Mouse (Mus musculus) thymus, postnatal 4 days (tissue): ENCODE measurements around the gene Med4.

Source experiments
- DNase-seq: peaks from one replicate; pipeline ENCODE4 v3.0.0; 2021

The Med4 gene

GRCm38 (mm10) chr14:73509765-73510423, at the start of gene Med4:
Gene Med4, plus strand, starts transcription at chr14:73510025.
- DNase-seq = peak; percentile 92

GRCm38 (mm10) chr14:73460514-73461134, 49.2 kb upstream of the Med4 start:
- DNase-seq = no peak

GRCm38 (mm10) chr14:73462211-73462610, 47.6 kb upstream of the Med4 start:
- no peak for DNase-seq

GRCm38 (mm10) chr14:73467697-73468096, 42.1 kb upstream of the Med4 start:
- DNase-seq = no peak

GRCm38 (mm10) chr14:73469506-73469905, 40.3 kb upstream of the Med4 start:
- no peak for DNase-seq

- DNase-seq = peak; percentile 46
Observed at GRCm38 (mm10) chr14:73470593-73470992, 39.2 kb upstream of the Med4 start.

- DNase-seq = no peak
Observed at GRCm38 (mm10) chr14:73472205-73472604, 37.6 kb upstream of the Med4 start.

GRCm38 (mm10) chr14:73473670-73474460, 36.0 kb upstream of the Med4 start:
- DNase-seq = no peak

GRCm38 (mm10) chr14:73474636-73475093, 35.2 kb upstream of the Med4 start:
- DNase-seq = no peak

- DNase-seq = no peak
Observed at GRCm38 (mm10) chr14:73475506-73475905, 34.3 kb upstream of the Med4 start.

- DNase-seq = no peak
Observed at GRCm38 (mm10) chr14:73476361-73476934, 33.4 kb upstream of the Med4 start.

- DNase-seq = no peak
Observed at GRCm38 (mm10) chr14:73477077-73477476, 32.7 kb upstream of the Med4 start.

GRCm38 (mm10) chr14:73478321-73478720, 31.5 kb upstream of the Med4 start:
- no peak for DNase-seq

GRCm38 (mm10) chr14:73479771-73480170, 30.1 kb upstream of the Med4 start:
- DNase-seq = no peak

- no peak for DNase-seq
Observed at GRCm38 (mm10) chr14:73483516-73484229, 26.2 kb upstream of the Med4 start.

- no peak for DNase-seq
Observed at GRCm38 (mm10) chr14:73484366-73485110, 25.3 kb upstream of the Med4 start.

GRCm38 (mm10) chr14:73486641-73487040, 23.2 kb upstream of the Med4 start:
- DNase-seq = no peak

- no peak for DNase-seq
Observed at GRCm38 (mm10) chr14:73493356-73493755, 16.5 kb upstream of the Med4 start.

GRCm38 (mm10) chr14:73494122-73494521, 15.7 kb upstream of the Med4 start:
- no peak for DNase-seq

GRCm38 (mm10) chr14:73495753-73496152, 14.1 kb upstream of the Med4 start:
- no peak for DNase-seq

GRCm38 (mm10) chr14:73501283-73501682, 8.5 kb upstream of the Med4 start:
- no peak for DNase-seq

GRCm38 (mm10) chr14:73501721-73502120, 8.1 kb upstream of the Med4 start:
- no peak for DNase-seq
